Mouse (Mus musculus) lung, postnatal 36 days (tissue): Measurements from ENCODE around the gene Lsm10.

Experiments
- DNase-seq: peaks from one replicate; pipeline ENCODE4 v3.0.0; 2022; ENCODE audit warnings: mixed read lengths

Lsm10 gene

GRCm38 (mm10) chr4:126097711-126098253, 1.4 kb downstream of the Lsm10 start:
- no peak for DNase-seq

GRCm38 (mm10) chr4:126099365-126099764, 2.9 kb downstream of the Lsm10 start:
- no peak for DNase-seq

GRCm38 (mm10) chr4:126100764-126101163, 4.3 kb downstream of the Lsm10 start:
- no peak for DNase-seq

- peak; percentile 74 for DNase-seq
These were observed 5.8 kb downstream of the Lsm10 start for GRCm38 (mm10) chr4:126102061-126102841.

- DNase-seq, result peak; percentile 98
These were observed 6.7 kb downstream of the Lsm10 start for GRCm38 (mm10) chr4:126103057-126103581.

GRCm38 (mm10) chr4:126103590-126104068, 7.2 kb downstream of the Lsm10 start, which contains the start of gene Stk40:
Gene Stk40, plus strand, starts transcription at chr4:126103957.
- DNase-seq, result peak; percentile 98

- DNase-seq, result peak; percentile 56
These were observed 8.0 kb downstream of the Lsm10 start for GRCm38 (mm10) chr4:126104261-126105075.

DNA sequence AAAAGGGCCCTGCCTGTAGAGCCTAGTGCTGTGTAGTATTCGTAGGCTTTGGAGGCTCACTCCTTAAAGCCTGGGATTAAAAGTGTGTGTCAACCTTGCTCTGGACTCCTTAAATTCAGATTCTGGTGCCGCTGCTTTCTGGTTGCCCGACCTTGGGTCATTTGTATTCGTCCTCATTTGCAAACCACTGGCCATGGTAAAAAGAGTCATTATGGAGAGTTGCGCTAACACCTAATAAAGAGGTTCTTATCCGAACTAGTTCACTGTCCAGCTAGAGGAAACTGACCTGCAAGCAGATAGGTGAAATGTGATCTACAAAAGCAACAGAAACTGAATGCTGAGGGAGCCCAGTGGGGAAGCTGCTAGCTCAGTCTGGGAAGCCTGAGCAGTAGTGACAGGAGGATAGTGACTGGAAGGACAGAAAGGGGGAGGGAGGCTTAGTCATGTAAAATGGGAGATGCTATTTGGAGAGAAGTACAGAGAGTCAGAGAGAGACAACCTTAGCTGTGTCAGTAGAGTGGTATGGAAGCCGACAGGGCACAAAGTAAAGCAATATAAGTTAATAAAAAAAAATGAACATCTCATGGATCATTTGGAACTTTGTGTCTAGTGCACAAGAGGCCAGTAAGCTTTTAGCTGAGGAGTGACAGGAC, 8.8 kb downstream of the Lsm10 start:
- no peak for DNase-seq

GRCm38 (mm10) chr4:126108061-126108740, 11.8 kb downstream of the Lsm10 start:
- peak; percentile 26 for DNase-seq

- DNase-seq, result peak; percentile 77
These were observed 13.4 kb downstream of the Lsm10 start for GRCm38 (mm10) chr4:126109613-126110373.

DNA sequence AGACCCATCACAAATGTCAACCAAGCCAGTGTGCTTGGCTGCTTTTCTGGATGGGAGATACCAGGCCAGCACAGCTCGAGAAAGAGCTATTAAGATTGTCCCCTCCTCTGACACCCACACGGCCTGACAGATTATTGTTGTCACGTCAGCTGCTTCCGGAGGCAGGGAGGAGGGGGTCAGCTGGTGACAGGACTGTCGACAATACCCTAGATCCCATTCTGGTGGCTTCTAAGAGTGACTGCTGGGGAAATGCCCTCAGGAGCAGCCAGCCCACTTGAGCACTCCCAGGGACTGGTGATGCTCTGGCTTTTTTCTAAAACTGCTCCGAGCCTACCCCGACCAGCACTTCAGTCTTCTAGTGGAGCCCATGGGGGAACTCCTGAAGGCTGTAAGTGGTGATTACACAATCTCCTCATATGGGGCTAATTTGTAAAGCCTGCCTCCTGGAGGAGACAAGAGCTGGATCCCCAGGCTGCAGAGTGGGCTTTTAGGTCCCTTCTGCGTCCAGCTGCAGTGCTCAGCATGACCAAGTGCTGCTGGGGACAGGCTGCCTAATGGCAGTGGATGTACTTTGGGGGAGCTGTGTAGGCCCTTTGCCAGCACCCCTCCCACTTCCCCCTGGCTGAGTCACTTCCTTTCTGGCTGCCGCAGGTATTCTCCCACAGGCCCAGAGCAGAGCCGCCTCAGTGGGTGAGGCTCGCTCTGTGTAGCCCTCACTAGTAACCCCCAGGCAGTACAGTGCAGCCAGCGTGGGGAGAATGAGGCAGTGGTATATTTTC, 14.1 kb downstream of the Lsm10 start:
- DNase-seq, result peak; percentile 93

DNA sequence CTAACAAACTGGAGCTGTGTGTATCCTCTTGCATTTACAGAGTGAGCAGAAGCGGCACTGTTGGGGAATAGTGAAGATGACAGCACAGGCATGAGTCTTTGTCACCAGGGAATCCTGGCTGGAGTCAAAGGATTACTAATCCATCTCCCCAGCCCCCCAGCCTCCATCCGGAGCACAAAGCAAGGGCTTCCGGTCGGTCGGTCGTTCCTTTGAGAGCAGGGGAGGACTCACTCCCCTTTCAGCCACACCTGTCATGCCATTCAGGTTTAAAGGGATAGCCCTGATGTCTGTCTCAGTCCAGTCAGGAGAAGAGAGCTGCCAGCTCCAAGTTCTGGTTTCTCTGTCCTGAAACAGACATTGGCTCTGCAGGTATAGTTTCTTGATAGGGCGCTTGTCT, 14.7 kb downstream of the Lsm10 start:
- DNase-seq, result no peak

- DNase-seq, result no peak
These were observed 16.8 kb downstream of the Lsm10 start for GRCm38 (mm10) chr4:126113243-126113642.

- DNase-seq, result peak; percentile 68
These were observed 17.5 kb downstream of the Lsm10 start for GRCm38 (mm10) chr4:126113943-126114342.

DNA sequence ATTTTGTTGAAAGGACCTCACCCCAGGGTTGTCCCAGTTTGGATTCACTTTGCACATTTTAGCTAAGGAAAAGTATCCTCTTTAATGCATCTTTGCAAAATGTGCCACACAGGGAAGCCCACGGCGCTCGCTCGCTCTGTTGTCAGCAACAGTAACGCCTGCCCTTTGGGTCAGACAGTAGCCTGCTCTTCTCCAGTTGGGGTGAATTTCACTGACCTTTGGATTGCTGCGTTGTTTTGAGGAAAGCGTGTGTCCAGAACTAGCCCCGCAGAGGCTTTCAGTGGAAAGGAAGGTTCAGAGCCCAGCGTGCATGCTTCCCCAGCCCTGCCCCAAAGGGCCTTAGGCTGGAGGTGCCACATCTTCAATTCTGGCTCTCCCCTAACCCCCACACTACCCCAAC, 19.0 kb downstream of the Lsm10 start:
- DNase-seq, result no peak

- DNase-seq, result no peak
These were observed 19.6 kb downstream of the Lsm10 start for GRCm38 (mm10) chr4:126115871-126116521.

- no peak for DNase-seq
These were observed 20.7 kb downstream of the Lsm10 start for GRCm38 (mm10) chr4:126117116-126117515.

DNA sequence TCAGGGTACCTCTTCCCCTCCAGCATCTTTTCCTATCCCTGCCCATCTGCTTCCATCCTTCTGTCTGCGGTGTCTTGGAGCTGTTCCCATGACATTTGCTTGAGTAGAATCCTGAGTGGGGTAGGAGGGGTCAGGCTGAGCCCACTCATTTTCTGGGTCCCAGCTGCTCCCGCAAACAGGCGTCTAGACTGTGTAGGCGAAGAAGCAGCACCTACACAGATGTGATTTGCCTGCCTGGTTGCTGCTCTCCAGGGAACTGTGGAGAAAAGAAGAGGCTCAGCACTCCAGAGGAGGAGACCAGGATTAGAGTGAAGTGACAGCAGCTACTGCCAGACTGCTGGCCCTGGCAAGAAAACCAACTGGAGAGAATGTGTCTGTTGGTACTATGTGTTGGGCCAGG, 22.2 kb downstream of the Lsm10 start:
- DNase-seq, result no peak

- no peak for DNase-seq
These were observed 22.6 kb downstream of the Lsm10 start for GRCm38 (mm10) chr4:126119051-126119450.

- no peak for DNase-seq
These were observed 23.6 kb downstream of the Lsm10 start for GRCm38 (mm10) chr4:126120052-126120451.
